Mouse (Mus musculus) G1E (cell line): ENCODE data around the gene Ptpn3.

Source experiments
- CTCF ChIP-seq: IDR thresholded peaks from 2 replicates; pipeline ENCODE4 v1.5.1; 2012; ENCODE audit warnings: low read depth, low read length, inconsistent platforms, mixed read lengths
- GATA1 ChIP-seq: IDR thresholded peaks from 2 replicates; pipeline ENCODE4 v1.6.1; 2012; ENCODE audit warnings: borderline replicate concordance, low read length, inconsistent platforms, mixed read lengths

DNA sequence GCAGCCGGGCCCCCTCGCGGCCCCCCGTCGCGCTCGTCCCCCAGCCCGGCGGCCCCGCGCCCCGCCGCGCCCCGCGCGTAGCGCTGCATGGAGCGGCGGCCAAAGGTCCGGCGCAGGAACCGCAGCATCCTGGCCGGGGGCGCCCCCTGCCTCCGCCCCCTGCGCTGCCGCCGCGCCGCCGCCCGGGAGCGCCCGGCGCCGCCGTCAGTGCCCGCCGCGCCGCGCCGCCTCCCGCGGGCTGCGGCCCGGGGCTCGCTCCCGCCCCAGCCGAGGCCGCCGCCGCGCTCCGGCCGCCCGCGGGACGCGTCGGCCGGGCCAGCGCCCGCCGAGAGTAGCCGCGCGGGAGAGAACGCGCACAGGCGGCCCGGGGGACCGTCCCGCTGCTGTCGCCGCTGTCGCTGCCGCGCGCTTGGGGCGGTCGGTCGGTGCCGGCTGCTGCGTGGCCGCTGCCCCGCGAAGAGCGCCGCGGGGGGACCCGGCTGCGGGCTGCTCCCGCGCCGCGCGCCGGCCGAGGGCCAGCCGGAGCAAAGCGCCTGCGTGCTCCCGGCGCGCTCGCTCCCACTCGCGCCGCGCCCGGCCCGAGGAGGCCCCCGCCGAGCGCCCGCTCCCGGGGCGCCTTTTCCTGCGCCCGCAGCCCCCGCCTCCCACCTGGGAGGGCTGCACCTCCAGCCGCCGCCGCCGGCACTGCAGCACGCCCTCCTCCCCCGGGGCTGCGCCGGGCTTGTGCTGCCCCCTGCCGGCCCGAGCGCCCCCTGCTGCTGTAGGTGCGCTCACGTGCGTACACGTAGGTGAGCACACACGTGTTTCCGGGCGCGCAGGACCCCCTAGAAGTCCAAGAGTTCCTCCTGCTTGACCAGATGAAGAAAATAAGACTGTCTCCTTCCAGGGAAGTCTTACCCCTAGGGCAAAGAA is 158.4 kb downstream of the Ptpn3 start, which contains the start of gene Epb41l4b:
- TF ChIP-seq CTCF (no peak), GATA1 (no peak)
